Mouse (Mus musculus) 3134 (cell line): ENCODE results near the gene Fkbp6.

Experiments used
- DNase-seq: peaks from one replicate; pipeline ENCODE4 v3.0.0-alpha.2; 2011; ENCODE audit warnings: low spot score; ENCODE audit not compliant: insufficient read length; ENCODE audit errors: extremely low read depth

The Fkbp6 gene

GRCm38 (mm10) chr5:135353564-135353963 lies 3.7 kb upstream of the Fkbp6 start:
- DNase-seq, result no peak

GRCm38 (mm10) chr5:135352995-135353394 lies 3.2 kb upstream of the Fkbp6 start, which contains the start of gene Trim50:
TSS of gene Trim50 (plus strand) at chr5:135353295.
- no peak for DNase-seq

GRCm38 (mm10) chr5:135351606-135352005 lies 1.8 kb upstream of the Fkbp6 start:
- no peak for DNase-seq

- no peak for DNase-seq
Observed at GRCm38 (mm10) chr5:135347511-135348011, 2.3 kb downstream of the Fkbp6 start.

GRCm38 (mm10) chr5:135346430-135346829 lies 3.4 kb downstream of the Fkbp6 start:
- no peak for DNase-seq

GRCm38 (mm10) chr5:135345989-135346388 lies 3.9 kb downstream of the Fkbp6 start:
- no peak for DNase-seq

GRCm38 (mm10) chr5:135337575-135337974 lies 12.3 kb downstream of the Fkbp6 start:
- DNase-seq, result no peak

- no peak for DNase-seq
Observed at GRCm38 (mm10) chr5:135331161-135331560, 18.7 kb downstream of the Fkbp6 start.

GRCm38 (mm10) chr5:135330201-135330600 lies 19.6 kb downstream of the Fkbp6 start:
- DNase-seq, result no peak

- DNase-seq, result no peak
Observed at GRCm38 (mm10) chr5:135329471-135329870, 20.4 kb downstream of the Fkbp6 start.

GRCm38 (mm10) chr5:135326121-135326659 lies 23.7 kb downstream of the Fkbp6 start:
- no peak for DNase-seq

- DNase-seq, result no peak
Observed at GRCm38 (mm10) chr5:135322197-135322596, 27.6 kb downstream of the Fkbp6 start.

GRCm38 (mm10) chr5:135319856-135320255 lies 30.0 kb downstream of the Fkbp6 start:
- no peak for DNase-seq

- DNase-seq, result no peak
Observed at GRCm38 (mm10) chr5:135316177-135316576, 33.7 kb downstream of the Fkbp6 start.

- no peak for DNase-seq
Observed at GRCm38 (mm10) chr5:135306321-135306965, 43.4 kb downstream of the Fkbp6 start.

GRCm38 (mm10) chr5:135302454-135302853 lies 47.4 kb downstream of the Fkbp6 start:
- DNase-seq, result no peak

- no peak for DNase-seq
Observed at GRCm38 (mm10) chr5:135301916-135302315, 47.9 kb downstream of the Fkbp6 start.

- no peak for DNase-seq
Observed at GRCm38 (mm10) chr5:135292001-135292400, 57.8 kb downstream of the Fkbp6 start.

GRCm38 (mm10) chr5:135291193-135291592 lies 58.7 kb downstream of the Fkbp6 start:
- no peak for DNase-seq

- DNase-seq, result no peak
Observed at GRCm38 (mm10) chr5:135290703-135291102, 59.1 kb downstream of the Fkbp6 start.

GRCm38 (mm10) chr5:135286926-135287325 lies 62.9 kb downstream of the Fkbp6 start:
- no peak for DNase-seq

- DNase-seq, result peak; percentile 33
Observed at GRCm38 (mm10) chr5:135286185-135286584, 63.7 kb downstream of the Fkbp6 start.
